Mouse (Mus musculus) limb, embryonic 14.5 days (tissue): ENCODE results near the gene Kat6b. TPM values are rescaled to one million over a fixed set of nuclear protein-coding genes. Genes with fewer than 3 reads are reported as not detected.

Experiments used
- ATAC-seq: fragments of 200-750 bp; cut with Nextera tagmentation; 2 replicates; pipeline ENCODE4 v1.8.0; 2017; ENCODE audit warnings: low read depth, moderate number of reproducible peaks, moderate TSS enrichment; ENCODE audit not compliant: low FRiP score
- DNase-seq: peaks from one replicate; pipeline ENCODE4 v3.0.0-alpha.2; 2015; ENCODE audit warnings: low spot score
- H3K27ac ChIP-seq: fragments of 300-500 bp; sonication (generic); replicated peaks from 2 replicates; pipeline ENCODE4 v1.5.1; 2014; ENCODE audit warnings: low read depth, mild to moderate bottlenecking, low read length, moderate library complexity, mixed read lengths
- H3K27me3 ChIP-seq: fragments of 300-500 bp; sonication (generic); 2 replicates; pipeline ENCODE4 v1.6.1; 2014; ENCODE audit warnings: low read length, mixed read lengths; ENCODE audit not compliant: control insufficient read depth, insufficient read depth
- H3K36me3 ChIP-seq: fragments of 300-500 bp; sonication (generic); 2 replicates; pipeline ENCODE4 v1.6.1; 2014; ENCODE audit warnings: mild to moderate bottlenecking, low read length, moderate library complexity, mixed read lengths; ENCODE audit not compliant: control insufficient read depth, insufficient read depth
- H3K4me1 ChIP-seq: fragments of 300-500 bp; sonication (generic); 2 replicates; pipeline ENCODE4 v1.6.1; 2014; ENCODE audit warnings: antibody characterized with exemption, low read length, mixed read lengths; ENCODE audit not compliant: control insufficient read depth, insufficient read depth
- H3K4me2 ChIP-seq: fragments of 300-500 bp; sonication (generic); replicated peaks from 2 replicates; pipeline ENCODE4 v1.6.1; 2014; ENCODE audit warnings: low read depth, mild to moderate bottlenecking, low read length, moderate library complexity; ENCODE audit not compliant: severe bottlenecking
- H3K4me3 ChIP-seq: fragments of 300-500 bp; sonication (generic); replicated peaks from 2 replicates; pipeline ENCODE4 v1.5.1; 2014; ENCODE audit warnings: low read length
- H3K9ac ChIP-seq: fragments of 300-500 bp; sonication (generic); 2 replicates; pipeline ENCODE4 v1.6.1; 2014; ENCODE audit warnings: mild to moderate bottlenecking, low read depth, low read length, moderate library complexity; ENCODE audit not compliant: severe bottlenecking
- H3K9me3 ChIP-seq: fragments of 300-500 bp; sonication (generic); 2 replicates; pipeline ENCODE4 v1.6.1; 2016; ENCODE audit warnings: low read length; ENCODE audit not compliant: control insufficient read depth
- POLR2A ChIP-seq: fragments of 200-500 bp; IDR thresholded peaks from 2 replicates; pipeline ENCODE4 v1.8.0; 2012; ENCODE audit warnings: inconsistent platforms, mild to moderate bottlenecking, moderate library complexity, borderline replicate concordance; ENCODE audit not compliant: insufficient read depth, insufficient read length; ENCODE audit errors: extremely low read depth
- WGBS: fragments of 180-500 bp; shearing (Covaris S2); extraction: QIAGEN DNeasy Blood & Tissue Kit; methylation state at CpG from one replicate; pipeline ENCODE4 v1.1.7; 2014; 5-methylcytosine and 5-hydroxymethylcytosine counted together
- polyA plus RNA-seq, 2 experiments: library from polyadenylated mRNA; depleted of rRNA in 1 of 2; stranded (reverse) in 1 of 2; unstranded in 1 of 2; fragments of >200 nt; fragmentation: Nextera tagmentation in 1 of 2; extraction: Ambion mirVana in 1 of 2; gene quantifications; 2 replicates each; pipeline versions ENCODE4 v1.2.1 to v1.2.3; 2012 to 2014

Gene Kat6b
- polyA plus RNA-seq, 2 experiments = 26.0 to 35.5 TPM

- no peaks in the 10 kb centered on the region for H3K9me3 ChIP-seq
- no peak overlapping the region for H3K4me2 ChIP-seq
- no peak for TF ChIP-seq POLR2A
- H3K4me1 ChIP-seq = no peaks in the 10 kb centered on the region
- H3K27me3 ChIP-seq = no peaks in the 10 kb centered on the region
- no peak for ATAC-seq
- no peak overlapping the region for H3K27ac ChIP-seq
- H3K4me3 ChIP-seq = no peak overlapping the region
- no peaks in the 10 kb centered on the region for H3K36me3 ChIP-seq
- DNase-seq = no peak
- 40% methylated on average over 4 of the region's 4 CpGs for WGBS
- H3K9ac ChIP-seq = no peak overlapping the region
These were observed 8.9 kb downstream of the Kat6b start for GRCm38 (mm10) chr14:21490141-21490540.

GRCm38 (mm10) chr14:21498361-21498996 lies 17.2 kb downstream of the Kat6b start:
- 4% methylated on average over 7 of the region's 7 CpGs for WGBS
- peak overlapping the region; percentile 98 for H3K27ac ChIP-seq
- peak overlapping the region; percentile 84 for H3K9ac ChIP-seq
- DNase-seq (no peak), ATAC-seq (no peak)
- peaks cover 1% of the 10 kb centered on the region; the same call in 1 of the 2 replicates for H3K36me3 ChIP-seq
- no peaks in the 10 kb centered on the region for H3K9me3 ChIP-seq
- peaks cover 34% of the 10 kb centered on the region for H3K4me1 ChIP-seq
- H3K4me2 ChIP-seq = peak overlapping the region; percentile 79
- no peak for TF ChIP-seq POLR2A
- no peaks in the 10 kb centered on the region for H3K27me3 ChIP-seq
- peak overlapping the region; percentile 55 for H3K4me3 ChIP-seq

GRCm38 (mm10) chr14:21499011-21499581 lies 17.9 kb downstream of the Kat6b start:
- TF ChIP-seq POLR2A = no peak
- peak overlapping the region; percentile 55 for H3K4me3 ChIP-seq
- H3K9me3 ChIP-seq = no peaks in the 10 kb centered on the region
- peak; percentile 52 for DNase-seq
- peaks cover 35% of the 10 kb centered on the region for H3K4me1 ChIP-seq
- H3K9ac ChIP-seq = peak overlapping the region; percentile 84
- ATAC-seq = no peak
- under 1% methylated on average over 29 of the region's 33 CpGs for WGBS
- no peaks in the 10 kb centered on the region for H3K27me3 ChIP-seq
- peak overlapping the region; percentile 98 for H3K27ac ChIP-seq
- H3K36me3 ChIP-seq = peaks cover 4% of the 10 kb centered on the region; the same call in 1 of the 2 replicates
- H3K4me2 ChIP-seq = peak overlapping the region; percentile 79

- TF ChIP-seq POLR2A = no peak
- peak; percentile 9 for ATAC-seq
These were observed 18.5 kb downstream of the Kat6b start for GRCm38 (mm10) chr14:21499631-21500153.

GRCm38 (mm10) chr14:21500154-21501047 lies 19.2 kb downstream of the Kat6b start:
- Histone ChIP-seq H3K9me3 (no peaks in the 10 kb centered on the region), H3K36me3 (peaks cover 4% of the 10 kb centered on the region; the same call in 1 of the 2 replicates), H3K4me1 (peaks cover 44% of the 10 kb centered on the region), H3K9ac (peak overlapping the region; percentile 84), H3K27ac (peak overlapping the region; percentile 98), H3K27me3 (no peaks in the 10 kb centered on the region), H3K4me3 (peak overlapping the region; percentile 55), H3K4me2 (peak overlapping the region; percentile 79)
- no peak for TF ChIP-seq POLR2A
- ATAC-seq = peak; percentile 95
- DNase-seq = peak; percentile 100
- WGBS = under 1% methylated on average over 53 of the region's 75 CpGs

More at GRCm38 (mm10) chr14:21499631-21500153, 18.5 kb downstream of the Kat6b start:
- Histone ChIP-seq H3K27ac (peak overlapping the region; percentile 98), H3K4me2 (peak overlapping the region; percentile 79), H3K27me3 (no peaks in the 10 kb centered on the region), H3K9me3 (no peaks in the 10 kb centered on the region), H3K4me1 (peaks cover 39% of the 10 kb centered on the region), H3K36me3 (peaks cover 4% of the 10 kb centered on the region; the same call in 1 of the 2 replicates), H3K4me3 (peak overlapping the region; percentile 55), H3K9ac (peak overlapping the region; percentile 84)
- peak; percentile 57 for DNase-seq
- WGBS = 4% methylated on average over 36 of the region's 57 CpGs
